Mouse (Mus musculus) heart, embryonic 11.5 days (tissue): Measurements from ENCODE around the gene Ankrd11. TPM values are rescaled to one million over a fixed set of nuclear protein-coding genes. Genes with fewer than 3 reads are reported as not detected.

ENCODE experiments used
- ATAC-seq: fragments of 200-750 bp; cut with Nextera tagmentation; replicated peaks from 2 replicates; pipeline ENCODE4 v1.8.0; 2017; ENCODE audit warnings: moderate library complexity; ENCODE audit not compliant: insufficient number of reproducible peaks, low FRiP score, low TSS enrichment
- H3K27ac ChIP-seq: fragments of 300-500 bp; sonication (generic); 2 replicates; pipeline ENCODE4 v1.5.1; 2014; ENCODE audit warnings: mild to moderate bottlenecking, low read depth, low read length
- H3K27me3 ChIP-seq: fragments of 300-500 bp; sonication (generic); 2 replicates; pipeline ENCODE4 v1.6.1; 2014; ENCODE audit warnings: mild to moderate bottlenecking, low read length, mixed read lengths; ENCODE audit not compliant: control insufficient read depth, insufficient read depth
- H3K36me3 ChIP-seq: fragments of 300-500 bp; sonication (generic); 2 replicates; pipeline ENCODE4 v1.6.1; 2014; ENCODE audit warnings: mild to moderate bottlenecking, low read length, moderate library complexity, mixed read lengths; ENCODE audit not compliant: control insufficient read depth, insufficient read depth
- H3K4me1 ChIP-seq: fragments of 300-500 bp; sonication (generic); 2 replicates; pipeline ENCODE4 v1.6.1; 2014; ENCODE audit warnings: low read length; ENCODE audit not compliant: control insufficient read depth, insufficient read depth
- H3K4me2 ChIP-seq: fragments of 300-500 bp; sonication (generic); 2 replicates; pipeline ENCODE4 v1.6.1; 2014; ENCODE audit warnings: mild to moderate bottlenecking, moderate library complexity
- H3K4me3 ChIP-seq: fragments of 300-500 bp; sonication (generic); 2 replicates; pipeline ENCODE4 v1.5.1; 2014; ENCODE audit warnings: low read depth, low read length
- H3K9ac ChIP-seq: fragments of 300-500 bp; sonication (generic); 2 replicates; pipeline ENCODE4 v1.6.1; 2014; ENCODE audit warnings: mild to moderate bottlenecking, low read depth, low read length, moderate library complexity
- H3K9me3 ChIP-seq: fragments of 300-500 bp; sonication (generic); replicated peaks from 2 replicates; pipeline ENCODE4 v1.6.1; 2016; ENCODE audit warnings: low read length; ENCODE audit not compliant: control insufficient read depth
- WGBS: fragments of 180-500 bp; shearing (Covaris S2); extraction: QIAGEN DNeasy Blood & Tissue Kit; methylation state at CpG from one replicate; pipeline ENCODE4 v1.1.7; 2014; ENCODE audit not compliant: insufficient replicate concordance; 5-methylcytosine and 5-hydroxymethylcytosine counted together
- polyA plus RNA-seq: library from polyadenylated mRNA; unstranded; fragments of >200 nt; fragmentation: Nextera tagmentation; extraction: Ambion mirVana; gene quantifications from 2 replicates; pipeline ENCODE4 v1.2.1, GENCODE M21; 2014

The Ankrd11 gene
- polyA plus RNA-seq, 1 experiment from 2014 or later, result 49.5 TPM

- Histone ChIP-seq H3K4me2 (peak overlapping the region; percentile 74), H3K9ac (peak overlapping the region; percentile 89), H3K27ac (peak overlapping the region; percentile 99), H3K9me3 (no peaks in the 10 kb centered on the region), H3K36me3 (no peaks in the 10 kb centered on the region), H3K27me3 (no peaks in the 10 kb centered on the region), H3K4me3 (peak overlapping the region; percentile 100), H3K4me1 (peaks cover 23% of the 10 kb centered on the region)
- 15% methylated on average over 22 of the region's 22 CpGs for whole genome bisulfite sequencing
- no peak for ATAC-seq
Measured at GRCm38 (mm10) chr8:123042974-123043625, 1.0 kb upstream of the Ankrd11 start.

GRCm38 (mm10) chr8:123041774-123042105 lies 337 bp downstream of the Ankrd11 start:
- Histone ChIP-seq H3K4me1 (peaks cover 32% of the 10 kb centered on the region), H3K4me3 (peak overlapping the region; percentile 100), H3K27ac (peak overlapping the region; percentile 97), H3K36me3 (no peaks in the 10 kb centered on the region), H3K4me2 (peak overlapping the region; percentile 90), H3K27me3 (no peaks in the 10 kb centered on the region), H3K9me3 (no peaks in the 10 kb centered on the region), H3K9ac (peak overlapping the region; percentile 98)
- 3% methylated on average over 28 of the region's 60 CpGs for WGBS
- peak; percentile 19 for ATAC-seq

- H3K4me1 ChIP-seq, result peaks cover 32% of the 10 kb centered on the region
Measured at GRCm38 (mm10) chr8:123041008-123041773, 886 bp downstream of the Ankrd11 start.

GRCm38 (mm10) chr8:123040110-123040650 lies 1.9 kb downstream of the Ankrd11 start:
- peaks cover 32% of the 10 kb centered on the region for H3K4me1 ChIP-seq
- 0 out of 2 replicates have a peak overlapping the region, but pooled peaks have one; percentile 15 for H3K27ac ChIP-seq
- H3K9me3 ChIP-seq, result no peaks in the 10 kb centered on the region
- peak overlapping the region; percentile 98; the same call in 1 of the 2 replicates for H3K9ac ChIP-seq
- H3K4me3 ChIP-seq, result peak overlapping the region; percentile 100
- peak overlapping the region; percentile 90 for H3K4me2 ChIP-seq
- no peaks in the 10 kb centered on the region for H3K36me3 ChIP-seq
- no peaks in the 10 kb centered on the region for H3K27me3 ChIP-seq
- 18% methylated on average over 4 of the region's 4 CpGs for WGBS
- ATAC-seq, result no peak

More at GRCm38 (mm10) chr8:123041008-123041773, 886 bp downstream of the Ankrd11 start:
- under 1% methylated on average over 55 of the region's 71 CpGs for WGBS
- Histone ChIP-seq H3K4me3 (peak overlapping the region; percentile 100), H3K27ac (peak overlapping the region; percentile 97), H3K27me3 (no peaks in the 10 kb centered on the region), H3K9me3 (no peaks in the 10 kb centered on the region), H3K36me3 (no peaks in the 10 kb centered on the region), H3K9ac (peak overlapping the region; percentile 98), H3K4me2 (peak overlapping the region; percentile 90)
- 0 out of 2 replicates have a peak, but pooled peaks have one; percentile 5 for ATAC-seq

- H3K4me2 ChIP-seq, result peak overlapping the region; percentile 90
- no peaks in the 10 kb centered on the region for H3K27me3 ChIP-seq
- peaks cover 32% of the 10 kb centered on the region for H3K4me1 ChIP-seq
- no peak overlapping the region for H3K9ac ChIP-seq
- WGBS, result 80% methylated on average over 11 of the region's 11 CpGs
- peak overlapping the region; percentile 5; the same call in 1 of the 2 replicates for H3K4me3 ChIP-seq
- no peak for ATAC-seq
- H3K9me3 ChIP-seq, result no peaks in the 10 kb centered on the region
- no peak overlapping the region for H3K27ac ChIP-seq
- H3K36me3 ChIP-seq, result no peaks in the 10 kb centered on the region
Measured at GRCm38 (mm10) chr8:123039376-123040109, 2.5 kb downstream of the Ankrd11 start.

GRCm38 (mm10) chr8:123038351-123038750 lies 3.7 kb downstream of the Ankrd11 start:
- Histone ChIP-seq H3K36me3 (no peaks in the 10 kb centered on the region), H3K27ac (no peak overlapping the region), H3K4me3 (no peak overlapping the region), H3K4me2 (no peak overlapping the region), H3K9me3 (no peaks in the 10 kb centered on the region), H3K27me3 (no peaks in the 10 kb centered on the region), H3K9ac (no peak overlapping the region), H3K4me1 (peaks cover 30% of the 10 kb centered on the region)
- no peak for ATAC-seq
- 35% methylated on average over 2 of the region's 2 CpGs for WGBS

GRCm38 (mm10) chr8:123037487-123037886 lies 4.6 kb downstream of the Ankrd11 start:
- no peaks in the 10 kb centered on the region for H3K9me3 ChIP-seq
- no peak overlapping the region for H3K4me2 ChIP-seq
- no peaks in the 10 kb centered on the region for H3K36me3 ChIP-seq
- no peaks in the 10 kb centered on the region for H3K27me3 ChIP-seq
- no peak overlapping the region for H3K4me3 ChIP-seq
- no peak overlapping the region; the same call in 1 of the 2 replicates for H3K27ac ChIP-seq
- 78% methylated on average over 11 of the region's 11 CpGs for WGBS
- no peak for ATAC-seq
- peaks cover 30% of the 10 kb centered on the region for H3K4me1 ChIP-seq
- H3K9ac ChIP-seq, result no peak overlapping the region

- H3K4me2 ChIP-seq, result no peak overlapping the region
- H3K36me3 ChIP-seq, result no peaks in the 10 kb centered on the region
- no peaks in the 10 kb centered on the region for H3K9me3 ChIP-seq
- H3K27me3 ChIP-seq, result no peaks in the 10 kb centered on the region
- peaks cover 30% of the 10 kb centered on the region for H3K4me1 ChIP-seq
- WGBS, result 51% methylated on average over 3 of the region's 3 CpGs
- H3K4me3 ChIP-seq, result no peak overlapping the region
- H3K9ac ChIP-seq, result no peak overlapping the region
- ATAC-seq, result no peak; the same call in 1 of the 2 replicates
- no peak overlapping the region; the same call in 1 of the 2 replicates for H3K27ac ChIP-seq
Measured at GRCm38 (mm10) chr8:123036956-123037355, 5.1 kb downstream of the Ankrd11 start.
